Mouse (Mus musculus) megakaryocyte-erythroid progenitor cell, adult 5-6 weeks (primary cell): ENCODE measurements around the gene Hdhd3. TPM values are rescaled to one million over a fixed set of nuclear protein-coding genes. Genes with fewer than 3 reads are reported as not detected.

Experiments
- ATAC-seq: replicated peaks from 2 replicates; pipeline ENCODE4 v1.8.0; 2016; ENCODE audit warnings: mild to moderate bottlenecking, inconsistent platforms; ENCODE audit not compliant: severe bottlenecking, poor library complexity, low FRiP score, low TSS enrichment
- total RNA-seq, 2 experiments: library from RNA; stranded (forward) in 1 of 2; stranded (reverse) in 1 of 2; fragments of 200-1000, 215-1000 nt in 1 of 2; fragments of >200 nt in 1 of 2; fragmentation: Nextera tagmentation in 1 of 2; gene quantifications; 2 replicates each; pipeline ENCODE4 v1.2.3; 2014 to 2017

Hdhd3 gene
- total RNA-seq, 2 experiments from 2014 or later = 3.9 to 4.8 TPM

GRCm38 (mm10) chr4:62515490-62515889, 12.2 kb upstream of the Hdhd3 start:
- peak; percentile 34 for ATAC-seq

- ATAC-seq = no peak
Observed at GRCm38 (mm10) chr4:62514995-62515394, 11.7 kb upstream of the Hdhd3 start.

GRCm38 (mm10) chr4:62513998-62514506, 10.8 kb upstream of the Hdhd3 start:
- ATAC-seq = no peak

GRCm38 (mm10) chr4:62509946-62510345, 6.7 kb upstream of the Hdhd3 start:
- no peak for ATAC-seq

- no peak for ATAC-seq
Observed at GRCm38 (mm10) chr4:62508839-62509238, 5.6 kb upstream of the Hdhd3 start.

GRCm38 (mm10) chr4:62506798-62507197, 3.5 kb upstream of the Hdhd3 start:
- peak; percentile 7; the same call in 1 of the 2 replicates for ATAC-seq

- no peak for ATAC-seq
Observed at GRCm38 (mm10) chr4:62505991-62506390, 2.7 kb upstream of the Hdhd3 start.

GRCm38 (mm10) chr4:62502969-62503368, 298 bp downstream of the Hdhd3 start:
- ATAC-seq = no peak

GRCm38 (mm10) chr4:62501964-62502732, 1.1 kb downstream of the Hdhd3 start:
- peak; percentile 92 for ATAC-seq

GRCm38 (mm10) chr4:62501534-62501933, 1.7 kb downstream of the Hdhd3 start:
- no peak; the same call in 1 of the 2 replicates for ATAC-seq

- no peak for ATAC-seq
Observed at GRCm38 (mm10) chr4:62500799-62501198, 2.5 kb downstream of the Hdhd3 start.

GRCm38 (mm10) chr4:62496815-62497214, 6.5 kb downstream of the Hdhd3 start:
- ATAC-seq = peak; percentile 67

GRCm38 (mm10) chr4:62495946-62496345, 7.3 kb downstream of the Hdhd3 start:
- no peak for ATAC-seq

GRCm38 (mm10) chr4:62494230-62494629, 9.0 kb downstream of the Hdhd3 start:
- ATAC-seq = no peak

- no peak for ATAC-seq
Observed at GRCm38 (mm10) chr4:62492682-62493081, 10.6 kb downstream of the Hdhd3 start.

GRCm38 (mm10) chr4:62487914-62488313, 15.4 kb downstream of the Hdhd3 start:
- ATAC-seq = no peak

GRCm38 (mm10) chr4:62487172-62487571, 16.1 kb downstream of the Hdhd3 start:
- ATAC-seq = no peak

GRCm38 (mm10) chr4:62486162-62486696, 17.0 kb downstream of the Hdhd3 start:
- ATAC-seq = no peak

- ATAC-seq = 0 out of 2 replicates have a peak, but pooled peaks have one; percentile 29
Observed at GRCm38 (mm10) chr4:62485450-62486161, 17.7 kb downstream of the Hdhd3 start.

- no peak for ATAC-seq
Observed at GRCm38 (mm10) chr4:62484928-62485327, 18.3 kb downstream of the Hdhd3 start.
